Mouse (Mus musculus): ENCODE data around the gene Slc35f1.

The Slc35f1 gene

GRCm38 (mm10) chr10:52690334-52690991 lies at the start of gene Slc35f1:
Gene Slc35f1 (plus strand): TSS chr10:52690533.
- DNase-seq (ENCODE audit: low read depth, low spot score) = no peak

GRCm38 (mm10) chr10:52671234-52671633 lies 19.1 kb upstream of the Slc35f1 start:
- no peak for DNase-seq (ENCODE audit: low read depth, low spot score)

GRCm38 (mm10) chr10:52690992-52691731 lies 829 bp downstream of the Slc35f1 start:
- DNase-seq (ENCODE audit: low read depth, low spot score) = no peak

- DNase-seq (ENCODE audit: low read depth, low spot score) = no peak
Measured at GRCm38 (mm10) chr10:52703688-52704087, 13.4 kb downstream of the Slc35f1 start.

- DNase-seq (ENCODE audit: low read depth, low spot score) = no peak
Measured at GRCm38 (mm10) chr10:52704101-52705051, 14.0 kb downstream of the Slc35f1 start.

GRCm38 (mm10) chr10:52709482-52709881 lies 19.1 kb downstream of the Slc35f1 start:
- DNase-seq (ENCODE audit: low read depth, low spot score) = no peak

GRCm38 (mm10) chr10:52712166-52712565 lies 21.8 kb downstream of the Slc35f1 start:
- no peak for DNase-seq (ENCODE audit: low read depth, low spot score)

- DNase-seq (ENCODE audit: low read depth, low spot score) = no peak
Measured at GRCm38 (mm10) chr10:52714557-52714956, 24.2 kb downstream of the Slc35f1 start.

GRCm38 (mm10) chr10:52715146-52715545 lies 24.8 kb downstream of the Slc35f1 start:
- DNase-seq (ENCODE audit: low read depth, low spot score) = no peak

- no peak for DNase-seq (ENCODE audit: low read depth, low spot score)
Measured at GRCm38 (mm10) chr10:52718199-52718917, 28.0 kb downstream of the Slc35f1 start.

GRCm38 (mm10) chr10:52726674-52727073 lies 36.3 kb downstream of the Slc35f1 start:
- DNase-seq (ENCODE audit: low read depth, low spot score) = no peak

GRCm38 (mm10) chr10:52742671-52743379 lies 52.5 kb downstream of the Slc35f1 start:
- DNase-seq (ENCODE audit: low read depth, low spot score) = no peak

GRCm38 (mm10) chr10:52743831-52744230 lies 53.5 kb downstream of the Slc35f1 start:
- no peak for DNase-seq (ENCODE audit: low read depth, low spot score)

GRCm38 (mm10) chr10:52748028-52748597 lies 57.8 kb downstream of the Slc35f1 start:
- DNase-seq (ENCODE audit: low read depth, low spot score) = no peak

- no peak for DNase-seq (ENCODE audit: low read depth, low spot score)
Measured at GRCm38 (mm10) chr10:52755949-52756679, 65.8 kb downstream of the Slc35f1 start.

- DNase-seq (ENCODE audit: low read depth, low spot score) = no peak
Measured at GRCm38 (mm10) chr10:52757496-52758260, 67.3 kb downstream of the Slc35f1 start.

- DNase-seq (ENCODE audit: low read depth, low spot score) = no peak
Measured at GRCm38 (mm10) chr10:52758589-52758988, 68.3 kb downstream of the Slc35f1 start.

GRCm38 (mm10) chr10:52760527-52760926 lies 70.2 kb downstream of the Slc35f1 start:
- DNase-seq (ENCODE audit: low read depth, low spot score) = no peak

- DNase-seq (ENCODE audit: low read depth, low spot score) = no peak
Measured at GRCm38 (mm10) chr10:52779926-52780485, 89.7 kb downstream of the Slc35f1 start.
